Mouse (Mus musculus): ENCODE measurements at regions not wholly inside any gene's neighbourhood (a gene's known extent, or its start where the extent isn't known, plus 50 kb on each side); places are given as distances from the start of the nearest gene placed in this dataset.

GRCm38 (mm10) chr19:48116689-48117088 is 89.1 kb upstream of the Sorcs3 start:
- Histone ChIP-seq H3K4me1 (ENCODE audit: control insufficient read depth in 1 of 2, insufficient read depth in 2 of 2, low read length in 2 of 2) (no peaks in the 10 kb centered on the region), H3K27me3 (ENCODE audit: control insufficient read depth in 1 of 2, insufficient read depth in 2 of 2, low read length in 2 of 2) (no peaks in the 10 kb centered on the region), H3K79me2 (ENCODE audit: control insufficient read depth, insufficient read depth, low read length, poor library complexity) (no peaks in the 10 kb centered on the region), H3K9ac (ENCODE audit: control insufficient read depth, low read depth, low read length, poor library complexity, severe bottlenecking) (no peak overlapping the region), H3K27ac (ENCODE audit: control insufficient read depth, low read depth, low read length) (no peak overlapping the region), H3K4me3 (ENCODE audit: control insufficient read depth in 1 of 2, insufficient read depth in 1 of 2, low read depth in 2 of 2, low read length in 2 of 2) (no peak overlapping the region), H3K36me3 (ENCODE audit: control insufficient read depth in 1 of 2, insufficient read depth in 2 of 2, low read length in 2 of 2) (no peaks in the 10 kb centered on the region), H3K9me3 (replicated peaks; ENCODE audit: insufficient read depth, low read length) (no peaks in the 10 kb centered on the region)
- DNase-seq (ENCODE audit: low read depth, low spot score) = no peak
- TF ChIP-seq BHLHE40 (IDR thresholded peaks at IDR 0.05; ENCODE audit: borderline replicate concordance, low read depth, low read length) = no peak
- no peak for TF ChIP-seq MEF2A (IDR thresholded peaks at IDR 0.05; ENCODE audit: extremely low read depth, insufficient replicate concordance, low read depth, low read length, poor library complexity, severe bottlenecking)
- TF ChIP-seq MYB (IDR thresholded peaks at IDR 0.05; ENCODE audit: low read depth, low read length) = no peak
- TF ChIP-seq NRF1 (IDR thresholded peaks at IDR 0.05; ENCODE audit: insufficient read depth, low read depth, low read length, poor library complexity, severe bottlenecking) = no peak
- TF ChIP-seq USF1 (IDR thresholded peaks at IDR 0.05; ENCODE audit: low read depth, low read length) = no peak

- no peak for TF ChIP-seq TCF12 (IDR thresholded peaks at IDR 0.05; ENCODE audit: low read depth, low read length)
- no peak for TF ChIP-seq POLR2AphosphoS2 (IDR thresholded peaks at IDR 0.05; ENCODE audit: low read length)
- no peak for TF ChIP-seq NELFE (IDR thresholded peaks at IDR 0.05; ENCODE audit: low read depth, low read length)
- no peak for TF ChIP-seq E2F4 (IDR thresholded peaks at IDR 0.05; ENCODE audit: borderline replicate concordance, low read depth, low read length)
- TF ChIP-seq MAZ (IDR thresholded peaks at IDR 0.05; ENCODE audit: low read depth, low read length) = no peak
- no peak for TF ChIP-seq CHD2 (IDR thresholded peaks at IDR 0.05; ENCODE audit: low read length)
- no peak for TF ChIP-seq BHLHE40 (IDR thresholded peaks at IDR 0.05; ENCODE audit: borderline replicate concordance, low read depth, low read length)
- no peak for TF ChIP-seq JUND (IDR thresholded peaks at IDR 0.05; ENCODE audit: low read depth, low read length)
- TF ChIP-seq POLR2AphosphoS5 (IDR thresholded peaks at IDR 0.05; ENCODE audit: borderline replicate concordance, low read depth, low read length) = no peak
- TF ChIP-seq SIN3A (IDR thresholded peaks at IDR 0.05; ENCODE audit: low read length) = no peak
- TF ChIP-seq RCOR1 (IDR thresholded peaks at IDR 0.05; ENCODE audit: low read depth, low read length) = no peak
- TF ChIP-seq UBTF (IDR thresholded peaks at IDR 0.05; ENCODE audit: borderline replicate concordance, insufficient read depth, low read depth, low read length) = no peak
- no peak for TF ChIP-seq SMC3 (IDR thresholded peaks at IDR 0.05; ENCODE audit: low read depth, low read length)
- no peak for TF ChIP-seq ZNF384 (IDR thresholded peaks at IDR 0.05; ENCODE audit: low read depth, low read length)
- no peak for TF ChIP-seq ELF1 (IDR thresholded peaks at IDR 0.05; ENCODE audit: low read depth, low read length)
- TF ChIP-seq CTCF (IDR thresholded peaks at IDR 0.05 in 2 of 3, conservative IDR thresholded peaks at IDR 0.05 in 1 of 3; ENCODE audit: control insufficient read depth in 1 of 3, insufficient read depth in 1 of 3, low read depth in 2 of 3, low read length in 3 of 3, poor library complexity in 1 of 3, severe bottlenecking in 1 of 3) = no peak
- TF ChIP-seq EP300 (IDR thresholded peaks at IDR 0.05; ENCODE audit: low read depth in 1 of 2, low read length in 2 of 2) = no peak
- no peak for TF ChIP-seq USF2 (IDR thresholded peaks at IDR 0.05; ENCODE audit: borderline replicate concordance in 1 of 2, insufficient read depth in 1 of 2, low read depth in 1 of 2, low read length in 2 of 2)
- no peaks in the 10 kb centered on the region for H3K27me3 ChIP-seq (ENCODE audit: control insufficient read depth in 1 of 2, insufficient read depth in 2 of 2, low read length in 2 of 2)
- DNase-seq (ENCODE audit: low read depth, low spot score) = no peak
- H3K36me3 ChIP-seq (ENCODE audit: control insufficient read depth in 1 of 2, insufficient read depth in 2 of 2, low read length in 2 of 2) = no peaks in the 10 kb centered on the region
- no peak overlapping the region for H3K9ac ChIP-seq (ENCODE audit: control insufficient read depth, low read depth, low read length, poor library complexity, severe bottlenecking)
- H3K4me1 ChIP-seq (ENCODE audit: control insufficient read depth in 1 of 2, insufficient read depth in 2 of 2, low read length in 2 of 2) = no peaks in the 10 kb centered on the region
- H3K27ac ChIP-seq (ENCODE audit: control insufficient read depth, low read depth, low read length) = no peak overlapping the region
- H3K79me2 ChIP-seq (ENCODE audit: control insufficient read depth, insufficient read depth, low read length, poor library complexity) = no peaks in the 10 kb centered on the region
- no peaks in the 10 kb centered on the region for H3K9me3 ChIP-seq (replicated peaks; ENCODE audit: insufficient read depth, low read length)
- H3K4me3 ChIP-seq (ENCODE audit: control insufficient read depth in 1 of 2, insufficient read depth in 1 of 2, low read depth in 2 of 2, low read length in 2 of 2) = no peak overlapping the region
Measured at GRCm38 (mm10) chr19:48117646-48118045, 88.2 kb upstream of the Sorcs3 start.

Measured in MEL (cell line).